8 mouse cellular contexts compared by ENCODE assay signal in the genomic region with DNA sequence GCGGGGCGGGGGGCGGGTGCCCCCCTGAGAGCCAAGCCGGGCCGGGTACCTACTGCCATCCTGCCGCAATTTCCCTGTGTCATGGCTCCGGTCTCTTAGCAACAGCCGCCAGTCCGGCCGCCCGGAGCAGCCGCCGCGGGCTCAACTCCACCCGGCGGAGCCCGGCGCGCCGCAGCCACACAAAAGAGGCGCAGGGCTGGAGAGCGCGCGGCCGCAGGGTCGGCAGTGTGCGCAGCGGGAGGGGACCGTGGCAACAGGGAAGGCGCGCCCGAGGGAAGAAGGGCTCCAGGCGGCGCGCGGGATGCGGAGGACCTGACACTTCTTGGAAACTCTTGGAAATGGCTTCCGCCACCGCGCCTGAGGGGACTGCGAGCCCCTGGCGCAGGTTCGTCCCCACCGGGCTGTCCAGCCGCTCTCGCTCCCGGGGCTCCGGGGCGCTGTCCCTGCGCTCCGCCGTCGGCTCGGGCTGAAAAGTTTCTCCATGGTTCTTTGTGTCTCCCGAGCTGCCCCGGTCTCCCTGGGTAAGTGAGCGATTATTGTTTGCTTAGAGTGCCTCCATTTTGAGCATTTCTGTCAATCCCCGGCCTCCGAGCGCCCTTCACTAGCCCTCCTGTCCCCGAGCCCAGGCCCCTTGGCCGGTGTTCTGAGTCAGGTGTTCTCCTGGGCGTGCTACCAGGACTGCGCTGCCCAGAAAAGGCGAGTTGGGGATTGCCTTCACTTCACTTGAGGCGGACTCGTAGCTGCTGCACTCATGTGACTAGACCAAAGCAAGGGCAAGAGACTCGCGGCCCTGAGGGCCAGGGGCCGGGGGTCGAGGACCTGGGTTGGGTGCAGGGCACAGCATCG. TPM values are rescaled to one million over a fixed set of nuclear protein-coding genes. Genes with fewer than 3 reads are reported as not detected.
DNase-seq lines count a peak whose midpoint lies in the region; ATAC-seq lines count a peak whose summit lies in the region.

No protein-coding gene starts in this region.

- WGBS in hindbrain, embryonic 15.5 days, result under 1% methylated on average over 67 of the region's 72 CpGs
- under 1% methylated on average over 69 of the region's 72 CpGs for WGBS in limb, embryonic 12.5 days

- H3K36me3 ChIP-seq in hindbrain, embryonic 15.5 days, result no peaks in the 10 kb centered on the region
- H3K36me3 ChIP-seq in limb, embryonic 12.5 days, result no peaks in the 10 kb centered on the region

- peaks cover 45% of the 10 kb centered on the region for H3K4me1 ChIP-seq in hindbrain, embryonic 15.5 days (replicated peaks)
- peaks cover 35% of the 10 kb centered on the region for H3K4me1 ChIP-seq in limb, embryonic 12.5 days (replicated peaks)

- peak overlapping the region; percentile 36 for H3K27ac ChIP-seq in hindbrain, embryonic 15.5 days (replicated peaks)
- peak overlapping the region; percentile 54; the same call in 1 of the 2 replicates for H3K27ac ChIP-seq in limb, embryonic 12.5 days

- DNase-seq in heart, adult 11 months, result peak; percentile 90
- no peak for DNase-seq in heart, postnatal 25 days (ENCODE audit: low spot score)
- peak; percentile 84 to 85 for DNase-seq in cerebellum, postnatal 10 days
- peak; percentile 38 to 55 for DNase-seq in frontal cortex, adult 2 months (ENCODE audit: extremely low spot score in 1 of 2, low spot score in 1 of 2)
- DNase-seq in retina, postnatal 1 day, result peak; percentile 86

- peak overlapping the region; percentile 97 for H3K4me2 ChIP-seq in hindbrain, embryonic 15.5 days
- H3K4me2 ChIP-seq in limb, embryonic 12.5 days, result peak overlapping the region; percentile 82

- intact Hi-C loops in heart, postnatal 25 days (cut with DNase I), result no loop called here

- H3K9me3 ChIP-seq in hindbrain, embryonic 15.5 days, result no peaks in the 10 kb centered on the region
- no peaks in the 10 kb centered on the region for H3K9me3 ChIP-seq in limb, embryonic 12.5 days

- H3K9ac ChIP-seq in hindbrain, embryonic 15.5 days, result peak overlapping the region; percentile 60
- peak overlapping the region; percentile 67 for H3K9ac ChIP-seq in limb, embryonic 12.5 days (replicated peaks)

- H3K27me3 ChIP-seq in hindbrain, embryonic 15.5 days, result peaks cover 2% of the 10 kb centered on the region; the same call in 1 of the 2 replicates
- H3K27me3 ChIP-seq in limb, embryonic 12.5 days, result peaks cover 80% of the 10 kb centered on the region

- H3K4me3 ChIP-seq in hindbrain, embryonic 15.5 days, result peak overlapping the region; percentile 65
- H3K4me3 ChIP-seq in limb, embryonic 12.5 days (replicated peaks), result peak overlapping the region; percentile 60

- ATAC-seq in hindbrain, embryonic 15.5 days (ENCODE audit: low FRiP score, low read depth), result peak; percentile 78
- ATAC-seq in limb, embryonic 12.5 days (ENCODE audit: insufficient number of reproducible peaks, insufficient read depth, low FRiP score, low TSS enrichment, low read depth), result peak; percentile 13
- no peak for ATAC-seq in activated CD4-positive, CD25-positive, alpha-beta regulatory T cell, adult 4 months

RNA-seq across cellular contexts. Expression of a gene that starts 10.8 kb away (rescaled TPM):
- not detected for total RNA-seq in heart, postnatal 25 days (2021)
- polyA plus RNA-seq in frontal cortex, adult 2 months (2012; rRNA removed), result 9.6 and 9.9 TPM in 2 replicates
- 3.5 and 4.6 TPM in 2 replicates for polyA plus RNA-seq in hindbrain, embryonic 15.5 days (2015; fragmentation: Nextera tagmentation; extraction: Ambion mirVana)
- polyA plus RNA-seq in limb, embryonic 12.5 days (2016; fragmentation: Nextera tagmentation; extraction: Ambion mirVana), result 3.5 and 4.3 TPM in 2 replicates
- not detected for polyA plus RNA-seq in activated CD4-positive, CD25-positive, alpha-beta regulatory T cell, adult 4 months (2017; shearing (Covaris generic))
